Mouse (Mus musculus) erythroblast, adult 5-6 weeks (primary cell): ENCODE data around the gene Vps18. TPM values are rescaled to one million over a fixed set of nuclear protein-coding genes. Genes with fewer than 3 reads are reported as not detected.

Source experiments
- ATAC-seq: replicated peaks from 2 replicates; pipeline ENCODE4 v1.8.0; 2016; ENCODE audit warnings: moderate number of reproducible peaks, mild to moderate bottlenecking, moderate TSS enrichment, inconsistent platforms; ENCODE audit not compliant: poor library complexity, low FRiP score, severe bottlenecking
- total RNA-seq, 2 experiments: library from RNA; stranded (forward) in 1 of 2; stranded (reverse) in 1 of 2; fragments of 150-400 nt in 1 of 2; fragments of 200-764, 138-1000 nt in 1 of 2; gene quantifications; 2 replicates each; pipeline versions ENCODE4 v1.2.3 to v1.2.4; 2015 to 2017; ENCODE audit warnings: low replicate concordance in 2 of 2

Vps18 gene
- total RNA-seq (2015; ENCODE audit: low replicate concordance) (1.2 and 1.7 TPM in 2 replicates), total RNA-seq (2017; ENCODE audit: low replicate concordance) (3.1 and 3.8 TPM in 2 replicates)

GRCm38 (mm10) chr2:119288270-119288882 is at the start of gene Vps18:
Gene Vps18 (plus strand): TSS chr2:119288740.
- peak; percentile 96 for ATAC-seq

- ATAC-seq = no peak
Measured at GRCm38 (mm10) chr2:119240075-119240818, 48.3 kb upstream of the Vps18 start.

GRCm38 (mm10) chr2:119240819-119241186 is 47.7 kb upstream of the Vps18 start:
- no peak for ATAC-seq

- no peak for ATAC-seq
Measured at GRCm38 (mm10) chr2:119242548-119242947, 46.0 kb upstream of the Vps18 start.

GRCm38 (mm10) chr2:119245246-119245645 is 43.3 kb upstream of the Vps18 start:
- no peak for ATAC-seq

GRCm38 (mm10) chr2:119247904-119248303 is 40.6 kb upstream of the Vps18 start:
- no peak for ATAC-seq

- ATAC-seq = no peak
Measured at GRCm38 (mm10) chr2:119249592-119250061, 38.9 kb upstream of the Vps18 start.

GRCm38 (mm10) chr2:119250377-119250776 is 38.2 kb upstream of the Vps18 start:
- no peak for ATAC-seq

- peak; percentile 86 for ATAC-seq
Measured at GRCm38 (mm10) chr2:119250826-119251478, 37.6 kb upstream of the Vps18 start.

GRCm38 (mm10) chr2:119254976-119255375 is 33.6 kb upstream of the Vps18 start:
- no peak for ATAC-seq

- no peak for ATAC-seq
Measured at GRCm38 (mm10) chr2:119260518-119260917, 28.0 kb upstream of the Vps18 start.

GRCm38 (mm10) chr2:119261326-119261725 is 27.2 kb upstream of the Vps18 start:
- ATAC-seq = no peak

GRCm38 (mm10) chr2:119262978-119263377 is 25.6 kb upstream of the Vps18 start:
- no peak for ATAC-seq

- no peak for ATAC-seq
Measured at GRCm38 (mm10) chr2:119263813-119264212, 24.7 kb upstream of the Vps18 start.

- no peak for ATAC-seq
Measured at GRCm38 (mm10) chr2:119270286-119270642, 18.3 kb upstream of the Vps18 start.

- ATAC-seq = peak; percentile 59
Measured at GRCm38 (mm10) chr2:119270643-119271331, 17.8 kb upstream of the Vps18 start, which contains the start of gene Rhov. Gene Rhov (minus strand): TSS chr2:119271272.

GRCm38 (mm10) chr2:119274126-119274525 is 14.4 kb upstream of the Vps18 start:
- ATAC-seq = no peak

- no peak for ATAC-seq
Measured at GRCm38 (mm10) chr2:119276926-119277325, 11.6 kb upstream of the Vps18 start.

GRCm38 (mm10) chr2:119277810-119278209 is 10.7 kb upstream of the Vps18 start:
- no peak for ATAC-seq

- ATAC-seq = no peak
Measured at GRCm38 (mm10) chr2:119281899-119282565, 6.5 kb upstream of the Vps18 start.
